Mouse (Mus musculus) limb, embryonic 14.5 days (tissue): ENCODE measurements around the gene Gm21861. TPM values are rescaled to one million over a fixed set of nuclear protein-coding genes. Genes with fewer than 3 reads are reported as not detected.
"Not testable (repeated sequence)": the region's sequence is repeated elsewhere in the genome, so short reads cannot be mapped to it uniquely, and the experiment has no call there.

ENCODE experiments used
- ATAC-seq: fragments of 200-750 bp; cut with Nextera tagmentation; 2 replicates; pipeline ENCODE4 v1.8.0; 2017; ENCODE audit warnings: low read depth, moderate number of reproducible peaks, moderate TSS enrichment; ENCODE audit not compliant: low FRiP score
- DNase-seq: peaks from one replicate; pipeline ENCODE4 v3.0.0-alpha.2; 2015; ENCODE audit warnings: low spot score
- H3K27ac ChIP-seq: fragments of 300-500 bp; sonication (generic); replicated peaks from 2 replicates; pipeline ENCODE4 v1.5.1; 2014; ENCODE audit warnings: low read depth, mild to moderate bottlenecking, low read length, moderate library complexity, mixed read lengths
- H3K27me3 ChIP-seq: fragments of 300-500 bp; sonication (generic); 2 replicates; pipeline ENCODE4 v1.6.1; 2014; ENCODE audit warnings: low read length, mixed read lengths; ENCODE audit not compliant: control insufficient read depth, insufficient read depth
- H3K36me3 ChIP-seq: fragments of 300-500 bp; sonication (generic); 2 replicates; pipeline ENCODE4 v1.6.1; 2014; ENCODE audit warnings: mild to moderate bottlenecking, low read length, moderate library complexity, mixed read lengths; ENCODE audit not compliant: control insufficient read depth, insufficient read depth
- H3K4me1 ChIP-seq: fragments of 300-500 bp; sonication (generic); 2 replicates; pipeline ENCODE4 v1.6.1; 2014; ENCODE audit warnings: antibody characterized with exemption, low read length, mixed read lengths; ENCODE audit not compliant: control insufficient read depth, insufficient read depth
- H3K4me2 ChIP-seq: fragments of 300-500 bp; sonication (generic); replicated peaks from 2 replicates; pipeline ENCODE4 v1.6.1; 2014; ENCODE audit warnings: low read depth, mild to moderate bottlenecking, low read length, moderate library complexity; ENCODE audit not compliant: severe bottlenecking
- H3K4me3 ChIP-seq: fragments of 300-500 bp; sonication (generic); replicated peaks from 2 replicates; pipeline ENCODE4 v1.5.1; 2014; ENCODE audit warnings: low read length
- H3K9ac ChIP-seq: fragments of 300-500 bp; sonication (generic); 2 replicates; pipeline ENCODE4 v1.6.1; 2014; ENCODE audit warnings: mild to moderate bottlenecking, low read depth, low read length, moderate library complexity; ENCODE audit not compliant: severe bottlenecking
- H3K9me3 ChIP-seq: fragments of 300-500 bp; sonication (generic); 2 replicates; pipeline ENCODE4 v1.6.1; 2016; ENCODE audit warnings: low read length; ENCODE audit not compliant: control insufficient read depth
- WGBS: fragments of 180-500 bp; shearing (Covaris S2); extraction: QIAGEN DNeasy Blood & Tissue Kit; methylation state at CpG from one replicate; pipeline ENCODE4 v1.1.7; 2014; 5-methylcytosine and 5-hydroxymethylcytosine counted together
- polyA plus RNA-seq, 2 experiments: library from polyadenylated mRNA; depleted of rRNA in 1 of 2; stranded (reverse) in 1 of 2; unstranded in 1 of 2; fragments of >200 nt; fragmentation: Nextera tagmentation in 1 of 2; extraction: Ambion mirVana in 1 of 2; gene quantifications; 2 replicates each; pipeline versions ENCODE4 v1.2.1 to v1.2.3; 2012 to 2014

Gm21861 gene
- polyA plus RNA-seq (2012; rRNA removed), result not detected in 2 replicates
- not detected in 2 replicates for polyA plus RNA-seq (2014; fragmentation: Nextera tagmentation; extraction: Ambion mirVana)

GRCm38 (mm10) chrY:58814497-58814896 is at the start of gene Gm21861:
Gene Gm21861 (minus strand): TSS chrY:58814597.
- H3K27me3 ChIP-seq, DNase-seq, ATAC-seq, H3K4me3 ChIP-seq, H3K36me3 ChIP-seq, H3K27ac ChIP-seq, H3K9ac ChIP-seq, H3K4me2 ChIP-seq, H3K4me1 ChIP-seq, H3K9me3 ChIP-seq: not testable (repeated sequence)
- no CpG with 5 or more reads among the region's 7 CpGs for WGBS
